Mouse (Mus musculus) MEL (cell line): ENCODE measurements around the gene Cdc27.

ENCODE experiments used
- CTCF ChIP-seq, 3 experiments: IDR thresholded peaks in 2 of 3; conservative IDR thresholded peaks in 1 of 3; 2 replicates each; pipeline ENCODE4 v1.5.1; 2011 to 2012; ENCODE audit warnings: low read length in 3 of 3, low read depth in 2 of 3, mild to moderate bottlenecking in 2 of 3, improper control_type of control experiment in 1 of 3, inconsistent platforms in 1 of 3, mixed read lengths in 1 of 3, moderate library complexity in 1 of 3; ENCODE audit not compliant: control insufficient read depth in 1 of 3, insufficient read depth in 1 of 3, poor library complexity in 1 of 3, severe bottlenecking in 1 of 3
- POLR2AphosphoS5 ChIP-seq: IDR thresholded peaks from 2 replicates; pipeline ENCODE4 v1.6.1; 2012; ENCODE audit warnings: low read depth, borderline replicate concordance, mild to moderate bottlenecking, inconsistent platforms, low read length, moderate library complexity, mixed read lengths

GRCm38 (mm10) chr11:104459671-104460070 is 90.7 kb downstream of the Cdc27 start:
- no peak for TF ChIP-seq CTCF (IDR thresholded peaks at IDR 0.05 in 2 of 3, conservative IDR thresholded peaks at IDR 0.05 in 1 of 3; ENCODE audit: control insufficient read depth in 1 of 3, insufficient read depth in 1 of 3, low read depth in 2 of 3, low read length in 3 of 3, poor library complexity in 1 of 3, severe bottlenecking in 1 of 3)
- no peak for TF ChIP-seq POLR2AphosphoS5
